Mouse (Mus musculus) bone marrow macrophage, adult 2 months (primary cell): Measurements from ENCODE around the gene Tsc22d3.

Experiments used
- CTCF ChIP-seq: IDR thresholded peaks from 2 replicates; pipeline ENCODE4 v1.5.1; 2012; ENCODE audit warnings: low read depth, mild to moderate bottlenecking, low read length, moderate library complexity
- POLR2A ChIP-seq: IDR thresholded peaks from 2 replicates; pipeline ENCODE4 v1.6.1; 2012; ENCODE audit warnings: mild to moderate bottlenecking, low read depth, low read length, borderline replicate concordance

GRCm38 (mm10) chrX:140575200-140575599 lies 25.3 kb downstream of the Tsc22d3 start:
- TF ChIP-seq CTCF, result no peak
- TF ChIP-seq POLR2A, result no peak
